Mouse (Mus musculus): ENCODE data around the gene Traf1. TPM values are rescaled to one million over a fixed set of nuclear protein-coding genes. Genes with fewer than 3 reads are reported as not detected.

Gene Traf1
- polyA plus RNA-seq, 3 experiments from 2014 or later: 240 to 310 (median 304) TPM

DNA sequence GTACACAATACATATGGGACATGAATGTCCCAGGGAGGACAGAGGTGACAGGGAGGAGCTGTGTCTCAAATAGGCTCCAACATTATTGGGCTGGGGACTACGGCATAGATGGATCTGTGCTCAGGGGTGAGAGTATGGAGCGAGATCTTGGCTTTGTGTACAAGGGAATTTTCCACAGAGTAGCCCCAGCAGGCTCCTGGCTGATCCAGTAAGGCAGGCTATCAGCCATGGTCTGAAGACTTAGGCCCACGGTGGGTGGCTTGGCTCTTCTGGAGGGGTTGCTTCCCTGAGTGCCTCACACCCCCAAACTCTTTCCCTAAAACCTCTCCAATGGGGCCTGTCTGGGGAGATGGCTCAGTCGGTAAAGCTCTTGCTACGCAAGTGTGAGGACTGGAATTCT is 21.3 kb downstream of the Traf1 start:
- ATAC-seq: no peak

GRCm38 (mm10) chr2:34938269-34939208 is 23.0 kb downstream of the Traf1 start:
- ATAC-seq: peak; percentile 67

- ATAC-seq: peak; percentile 44
Measured at GRCm38 (mm10) chr2:34937460-34937859, 24.1 kb downstream of the Traf1 start.

DNA sequence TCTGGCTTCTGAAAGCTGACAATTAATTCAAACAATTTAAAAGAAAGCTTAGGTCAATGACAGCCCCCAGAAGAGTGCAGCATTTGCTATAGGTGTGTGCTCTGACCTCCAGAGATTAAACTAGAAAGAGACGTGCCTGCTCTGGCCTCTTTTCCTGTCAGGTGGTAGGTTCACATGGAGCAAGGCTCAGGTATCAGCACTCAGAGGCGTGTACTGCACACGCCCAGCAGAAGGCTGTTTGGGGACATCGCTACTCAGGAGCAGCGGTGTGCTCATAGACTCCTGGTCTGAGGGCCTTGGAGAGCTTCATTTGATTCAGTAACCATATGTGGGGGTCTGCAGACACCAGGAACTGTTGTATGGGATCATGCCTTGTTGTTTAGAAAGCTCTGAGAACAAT is 34.3 kb downstream of the Traf1 start:
- ATAC-seq: no peak

DNA sequence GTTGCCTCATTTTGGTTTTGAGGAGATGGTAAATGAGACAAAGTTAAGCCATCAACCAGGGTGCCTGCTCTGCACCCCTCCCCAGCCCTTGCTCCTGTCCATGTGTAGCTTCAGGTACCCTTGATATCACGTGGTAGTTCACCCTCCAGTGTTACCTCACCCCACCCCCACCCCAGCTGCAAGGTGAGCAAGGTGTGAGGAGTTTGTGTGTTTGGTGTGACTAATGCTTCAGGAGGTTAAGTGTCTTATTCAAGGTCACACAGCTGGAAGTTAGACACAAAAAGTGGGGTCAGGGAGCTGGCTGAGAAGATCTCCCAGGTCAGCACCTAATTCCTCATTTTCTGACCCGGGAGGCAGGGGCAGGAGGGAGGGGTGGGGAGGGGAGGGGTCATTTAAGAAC is 38.8 kb downstream of the Traf1 start:
- ATAC-seq: no peak

DNA sequence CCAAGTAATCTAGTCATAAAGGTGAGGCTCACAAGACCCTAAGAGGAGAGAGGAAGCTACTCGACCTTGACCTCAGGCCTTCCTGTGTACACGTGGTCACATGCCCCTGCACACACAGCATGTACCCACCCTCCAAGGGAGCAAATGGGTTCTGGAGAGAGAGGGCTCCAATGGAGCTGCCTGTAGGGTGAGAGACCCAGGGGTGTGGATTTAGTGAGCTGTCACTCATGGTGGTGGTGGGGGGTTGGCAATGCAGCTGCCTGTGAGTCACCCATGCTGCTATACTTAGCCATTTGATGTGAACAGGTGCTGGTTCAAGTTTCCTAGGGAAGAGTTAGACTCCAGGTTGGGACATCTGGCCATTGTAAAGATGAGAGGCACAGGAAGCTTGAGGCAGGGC is 41.4 kb downstream of the Traf1 start:
- ATAC-seq: no peak

DNA sequence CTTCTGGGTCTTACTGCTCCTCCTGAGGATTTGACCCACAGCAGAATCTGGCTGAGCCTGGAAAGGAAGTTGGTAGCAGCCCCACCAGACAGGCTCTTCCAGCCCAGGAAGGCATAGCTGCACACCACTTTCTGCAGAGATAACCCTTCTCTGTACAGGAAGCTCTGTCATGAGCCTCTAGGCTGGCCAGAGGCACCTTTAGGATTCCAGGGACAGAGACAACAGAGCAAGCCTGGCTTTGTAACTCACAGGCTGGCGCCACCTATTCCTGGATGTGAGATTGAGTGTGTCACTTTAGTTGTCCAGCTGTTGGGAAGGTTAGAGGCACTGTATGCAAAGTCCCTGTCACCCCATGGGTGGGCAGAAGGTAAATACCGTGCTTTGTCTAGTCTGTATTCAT is 46.5 kb downstream of the Traf1 start:
- ATAC-seq: no peak

DNA sequence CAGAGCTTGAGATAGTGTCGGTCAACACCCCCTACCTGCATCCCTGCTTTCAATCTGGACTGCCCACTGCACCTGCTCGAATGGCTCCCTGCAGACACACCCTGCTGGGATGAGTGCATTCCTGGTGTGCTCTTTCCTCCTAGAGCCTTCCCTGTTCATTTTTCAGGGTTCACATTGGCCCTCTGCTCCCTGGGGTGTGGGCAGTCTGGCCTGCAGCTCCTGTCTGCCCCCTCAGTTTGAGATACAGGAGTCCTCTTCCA is 46.8 kb downstream of the Traf1 start:
- no peak for ATAC-seq

- ATAC-seq: peak; percentile 68
Measured at GRCm38 (mm10) chr2:34914069-34914822, 47.3 kb downstream of the Traf1 start.

DNA sequence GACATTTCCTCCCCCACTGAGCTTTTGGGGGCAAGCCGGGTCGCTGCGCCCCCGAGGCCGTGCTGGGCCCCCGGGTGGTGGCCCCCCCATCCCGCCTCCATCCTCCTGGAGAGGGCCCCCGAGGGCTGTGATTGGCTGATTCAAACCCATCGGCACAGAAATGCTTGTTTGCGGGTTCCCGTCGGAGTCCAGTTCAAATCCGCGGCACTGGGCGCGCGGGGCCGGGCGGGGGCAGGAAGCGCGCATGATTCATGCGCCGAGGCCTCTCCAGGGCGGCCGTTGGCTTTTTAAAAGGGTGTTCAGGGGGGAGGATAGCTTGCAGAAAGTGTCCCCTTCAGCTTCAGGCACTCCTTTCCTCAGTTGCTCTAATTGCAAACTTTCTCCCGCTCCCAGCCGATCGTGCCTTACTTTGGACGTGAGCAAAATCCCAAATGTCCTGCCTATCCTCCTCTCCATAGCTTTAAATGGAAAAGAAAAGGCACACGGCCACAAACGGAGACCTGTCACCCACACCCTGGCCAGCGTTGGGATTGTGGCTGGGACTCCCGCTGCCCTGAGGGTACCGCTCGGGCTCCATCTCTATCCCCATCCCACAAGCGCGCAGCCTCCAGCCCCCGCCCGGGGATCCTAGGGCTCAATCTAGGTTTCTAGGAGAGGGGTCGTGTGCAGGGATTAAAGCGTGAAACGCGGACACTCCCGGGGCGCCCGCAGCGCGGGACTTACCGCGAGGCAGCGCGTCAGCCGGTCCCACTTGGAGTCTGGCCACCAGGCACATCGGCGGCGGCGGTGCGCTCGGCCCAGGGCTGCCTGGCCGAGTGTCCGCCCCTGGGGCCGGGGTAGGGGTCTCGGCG is 48.1 kb downstream of the Traf1 start, which contains the start of gene Phf19:
Gene Phf19 (minus strand): TSS at position 809 of the 851 bp plus-strand sequence.
- peak; percentile 51 for ATAC-seq

- no peak for ATAC-seq
Measured at GRCm38 (mm10) chr2:34912613-34913012, 49.0 kb downstream of the Traf1 start.

GRCm38 (mm10) chr2:34911871-34912270 is 49.7 kb downstream of the Traf1 start:
- ATAC-seq: no peak

- no peak for ATAC-seq
Measured at GRCm38 (mm10) chr2:34909719-34910118, 51.9 kb downstream of the Traf1 start.

DNA sequence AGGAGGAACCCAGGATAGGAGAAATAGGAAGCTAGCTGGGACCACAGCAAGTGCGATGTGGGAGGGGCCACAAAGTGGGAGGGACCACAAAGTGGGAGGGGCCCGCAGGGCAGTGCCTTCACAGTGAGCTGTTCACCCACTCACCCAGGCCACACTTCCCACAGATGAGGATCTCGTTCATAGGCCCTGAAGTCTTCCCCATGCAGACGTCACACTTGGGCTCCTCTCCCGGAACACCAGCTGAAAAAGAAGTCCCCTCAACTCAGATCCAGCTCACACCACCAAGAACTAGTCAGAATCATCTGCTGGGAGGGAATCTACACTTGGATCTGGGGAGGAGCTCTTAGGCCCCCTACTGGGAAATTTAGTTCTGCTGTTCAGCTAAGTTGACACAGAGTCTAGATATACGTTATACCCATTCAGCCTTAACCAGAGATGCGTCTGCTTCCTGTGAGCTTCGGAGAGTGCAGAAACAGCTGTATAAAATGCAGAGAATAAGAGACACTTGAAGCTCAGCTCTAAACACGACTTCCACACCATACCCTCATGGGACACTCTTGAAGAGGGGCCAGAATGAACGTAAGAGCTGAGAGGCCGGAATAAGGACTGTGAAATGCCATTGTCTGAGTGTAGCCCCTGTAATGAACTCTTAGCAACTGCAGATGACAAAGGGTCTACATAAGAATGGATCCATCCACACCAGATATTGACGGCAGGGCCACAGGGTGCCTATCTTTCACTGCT is 54.5 kb downstream of the Traf1 start:
- no peak for ATAC-seq

GRCm38 (mm10) chr2:34906426-34906825 is 55.1 kb downstream of the Traf1 start:
- ATAC-seq: no peak

DNA sequence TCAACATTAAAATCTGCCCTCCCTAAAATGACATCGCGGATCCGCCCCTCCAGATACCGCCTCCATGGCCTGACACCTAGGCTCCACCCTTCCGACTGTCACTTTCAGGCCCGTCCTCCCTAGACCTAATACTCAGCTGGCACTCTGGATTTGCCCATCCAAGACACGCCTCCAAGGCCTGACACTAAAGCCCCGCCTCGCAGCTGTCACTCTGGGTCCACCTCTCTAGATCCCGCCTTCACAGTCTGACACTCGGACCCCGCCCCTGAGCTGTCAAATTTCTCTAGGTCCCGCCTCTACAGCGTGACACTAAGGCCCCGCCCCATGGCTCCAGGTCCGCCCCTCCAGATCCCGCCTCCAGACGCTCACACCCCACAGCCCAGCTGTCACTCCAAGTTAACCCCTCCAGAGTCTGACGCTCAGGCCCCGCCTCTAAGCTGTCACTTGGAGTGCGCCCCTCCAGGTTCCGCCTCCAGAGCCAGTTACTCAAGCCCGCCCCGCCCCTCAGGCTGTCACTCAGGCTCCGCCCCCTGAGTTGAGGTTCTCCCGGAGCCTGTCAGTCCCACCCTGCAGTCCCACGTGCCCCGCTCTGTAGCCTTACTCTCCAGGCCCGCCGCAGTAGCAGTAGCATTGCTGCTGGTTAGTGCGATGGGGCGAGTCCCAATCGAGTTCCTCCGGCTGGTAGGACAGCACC is 56.6 kb downstream of the Traf1 start:
- peak; percentile 90 for ATAC-seq

- no peak for ATAC-seq
Measured at GRCm38 (mm10) chr2:34903652-34904405, 57.7 kb downstream of the Traf1 start.

DNA sequence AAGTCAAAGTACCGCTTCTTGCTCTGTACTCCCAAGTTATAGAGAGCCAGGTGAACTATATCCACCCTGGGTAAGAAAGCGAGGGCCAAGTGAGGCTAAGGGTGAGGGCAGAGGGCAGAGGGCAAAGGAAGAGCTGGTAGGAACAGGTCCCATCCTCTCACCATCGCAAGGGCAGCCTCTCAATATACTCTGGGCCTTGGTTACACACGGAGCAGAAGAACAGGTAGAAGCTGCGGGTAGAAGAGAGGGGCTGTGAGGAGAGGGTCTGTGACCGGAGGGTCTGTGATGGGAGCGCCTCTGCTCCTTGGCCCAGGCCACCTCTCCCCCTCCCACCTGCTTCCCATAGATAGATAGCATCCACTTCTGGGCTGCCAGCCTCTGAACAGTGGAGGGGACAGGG is 58.4 kb downstream of the Traf1 start:
- no peak for ATAC-seq

DNA sequence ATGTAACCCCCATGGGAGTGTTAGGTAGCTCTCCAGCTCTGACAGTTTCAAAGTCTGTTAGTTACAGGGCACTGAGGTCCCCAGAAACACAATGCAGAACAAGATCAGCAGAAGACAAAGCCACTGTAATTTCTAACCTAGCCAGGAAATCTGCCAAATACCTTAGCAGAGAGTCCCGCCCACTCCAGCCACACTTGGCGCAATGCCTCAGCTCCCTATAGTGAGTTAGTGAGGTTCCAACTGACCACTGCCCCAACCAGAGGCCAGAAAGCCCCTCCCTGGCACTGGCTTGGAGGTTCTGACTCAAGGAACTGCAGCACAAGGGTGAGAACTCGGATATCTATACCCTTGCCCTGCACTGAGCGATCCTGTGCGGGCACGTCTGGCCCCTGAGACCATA is 58.8 kb downstream of the Traf1 start:
- ATAC-seq: no peak

- no peak for ATAC-seq
Measured at GRCm38 (mm10) chr2:34901726-34902125, 59.8 kb downstream of the Traf1 start.

DNA sequence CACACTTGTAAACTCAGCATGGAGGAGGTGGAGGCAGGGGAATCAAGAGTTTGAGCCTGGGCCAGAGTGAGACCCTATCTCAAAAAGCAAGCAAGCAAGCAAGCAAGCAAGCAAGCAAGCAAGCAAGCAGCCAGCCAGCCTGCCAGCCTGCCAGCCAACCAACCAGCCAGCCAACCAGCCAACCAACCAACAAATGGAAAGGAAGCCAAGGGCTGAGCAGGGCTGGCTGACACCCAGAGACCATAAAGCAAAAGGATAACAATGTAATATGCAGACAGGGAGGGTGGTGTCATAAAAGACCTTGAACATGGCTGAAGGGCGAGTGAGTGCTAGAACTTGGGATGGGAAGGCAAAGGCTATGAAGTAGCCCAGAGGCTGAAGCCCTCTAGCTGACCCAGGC is 61.2 kb downstream of the Traf1 start:
- ATAC-seq: no peak

All from inflammation-experienced regulatory T-cells, adult 6 months (primary cell).